Mouse (Mus musculus) Patski (cell line): ENCODE results near the gene Thada. TPM values are rescaled to one million over a fixed set of nuclear protein-coding genes. Genes with fewer than 3 reads are reported as not detected.

Experiments
- ATAC-seq: fragments of 100-300 bp; one replicate; pipeline ENCODE4 v1.8.0; 2021
- CTCF ChIA-PET: fragments of 350-600 bp; sonication (Branson Sonifier 250); formaldehyde crosslinking; loops from one replicate; lab custom pipeline; 2022; ENCODE audit warnings: inconsistent platforms; lab: Charles Lee
- POLR2A ChIA-PET: fragments of 350-600 bp; sonication (Branson Sonifier 250); formaldehyde crosslinking; loops from one replicate; lab custom pipeline; 2022; ENCODE audit warnings: antibody characterized with exemption, inconsistent platforms; lab: Charles Lee
- DNase-seq: peaks from one replicate; pipeline ENCODE4 v3.0.0-alpha.2; 2011; ENCODE audit warnings: low read depth, low spot score
- H3K27me3 ChIP-seq: fragments of 371-371 bp; one replicate; pipeline ENCODE4 v1.5.1; 2021
- CTCF ChIP-seq: fragments of 100-300 bp; IDR thresholded peaks from one replicate; pipeline ENCODE4 v1.5.1; 2021
- in situ Hi-C: fragments of 300-500 bp; cut with MboI; formaldehyde crosslinking; loops from 3 replicates; pipeline ENCODE4 v1.11.1; 2018; ENCODE audit warnings: low pct_unique_long_range_greater_than_20kb, mixed read lengths
- polyA plus RNA-seq: library from polyadenylated mRNA; unstranded; gene quantifications from one replicate; pipeline ENCODE4 v1.2.3, GENCODE M21; 2021

Thada gene
- polyA plus RNA-seq, 1 experiment from 2014 or later, result 16.3 TPM

DNA sequence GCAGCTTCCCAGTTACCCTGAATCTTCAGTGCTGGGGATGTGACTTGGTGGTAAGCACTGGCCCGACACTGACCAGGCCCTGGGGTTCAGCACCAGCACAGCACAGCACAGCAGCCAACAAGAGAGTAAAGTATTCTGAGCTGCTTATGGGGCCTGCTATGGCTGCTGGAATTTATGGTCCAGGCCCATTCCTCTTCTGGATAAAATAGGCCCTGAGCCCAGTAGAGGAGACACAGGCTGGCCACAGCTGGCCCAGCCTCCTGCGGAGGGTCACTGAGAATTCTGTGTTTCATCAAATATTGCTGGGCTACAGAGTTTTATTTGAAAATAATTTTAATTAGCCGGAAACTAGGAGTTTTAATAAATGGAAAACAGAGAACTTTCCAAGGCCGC is 286.0 kb downstream of the Thada start:
- in situ Hi-C loops, result loop anchor here (5.0 kb wide), 1 partner anchor 63 kb away; no protein-coding TSS in a partner anchor
- no peak for TF ChIP-seq CTCF
- H3K27me3 ChIP-seq, result no peaks in the 10 kb centered on the region
- no peak for ATAC-seq
- no peak for DNase-seq
- POLR2A ChIA-PET, result no interaction called here
- CTCF ChIA-PET, result interaction anchor here (2.0 kb wide), 1 partner anchor 66 kb away, joined by 6 read pairs; no protein-coding TSS in a partner anchor

- no peak for DNase-seq
- ChIA-PET CTCF (interaction anchor here (0.9 to 1.2 kb wide), 2 partner anchors 26 to 66 kb away, joined by 3 read pairs; no protein-coding TSS in a partner anchor), POLR2A (interaction anchor here (0.6 kb wide), 1 partner anchor 28 kb away, joined by 3 read pairs; no protein-coding TSS in a partner anchor)
- TF ChIP-seq CTCF, result no peak
- in situ Hi-C loops, result no loop called here
- no peaks in the 10 kb centered on the region for H3K27me3 ChIP-seq
- ATAC-seq, result no peak
Measured at GRCm38 (mm10) chr17:84179026-84179972, 286.7 kb downstream of the Thada start.

DNA sequence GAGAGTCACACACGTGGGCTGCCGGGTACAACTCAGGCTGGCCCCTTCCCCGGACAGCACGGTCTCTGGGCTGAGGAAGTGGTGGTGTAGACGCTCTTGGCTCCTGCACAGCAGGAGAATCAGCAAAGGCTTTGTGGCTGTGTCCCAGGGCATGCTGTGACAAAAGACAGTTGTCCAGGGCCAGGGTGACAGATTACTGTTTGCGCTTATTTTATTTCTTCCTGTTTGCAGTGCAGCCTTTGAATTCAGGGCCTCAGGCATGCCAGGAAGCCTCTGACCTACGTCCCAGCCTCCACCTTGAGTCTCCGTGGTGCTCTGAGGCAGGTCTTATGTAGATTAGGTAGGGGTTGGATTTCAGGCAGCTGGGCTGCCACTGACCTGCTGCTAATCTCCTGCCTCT is 288.5 kb downstream of the Thada start:
- ATAC-seq, result no peak
- POLR2A ChIA-PET, result no interaction called here
- CTCF ChIA-PET, result no interaction called here

GRCm38 (mm10) chr17:84176446-84176845 is 289.6 kb downstream of the Thada start:
- CTCF ChIA-PET, result no interaction called here
- in situ Hi-C loops, result no loop called here
- no peaks in the 10 kb centered on the region for H3K27me3 ChIP-seq
- no peak for TF ChIP-seq CTCF
- DNase-seq (no peak), ATAC-seq (no peak)
- POLR2A ChIA-PET, result no interaction called here

More for the DNA sequence above, 288.5 kb downstream of the Thada start:
- in situ Hi-C loops, result no loop called here
- no peaks in the 10 kb centered on the region for H3K27me3 ChIP-seq
- no peak for TF ChIP-seq CTCF
- no peak for DNase-seq

DNA sequence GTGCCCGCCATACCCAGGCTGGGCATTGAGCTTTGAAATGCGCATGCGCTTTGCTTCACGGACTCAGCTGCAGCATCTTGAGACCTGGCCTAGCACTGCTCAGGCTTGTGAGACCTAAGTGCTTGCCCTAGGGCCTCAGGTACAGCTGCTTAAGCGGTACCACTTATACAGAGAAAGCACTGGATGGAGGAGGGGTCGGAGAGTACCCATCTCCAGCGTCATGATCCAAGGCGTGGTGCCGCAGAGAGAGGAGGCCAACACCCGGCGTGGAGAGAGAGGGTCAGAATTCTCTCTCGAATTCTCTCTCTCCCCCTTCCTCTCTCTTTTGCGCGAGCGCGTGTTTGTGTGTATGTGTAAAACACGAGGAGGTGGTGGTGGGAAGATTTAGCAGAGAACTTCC is 290.8 kb downstream of the Thada start:
- DNase-seq (no peak), ATAC-seq (no peak)
- in situ Hi-C loops, result no loop called here
- ChIA-PET CTCF (interaction anchor here (1.3 kb wide), 1 partner anchor 17 kb away, joined by 3 read pairs; no protein-coding TSS in a partner anchor), POLR2A (no interaction called here)
- no peaks in the 10 kb centered on the region for H3K27me3 ChIP-seq
- no peak for TF ChIP-seq CTCF

GRCm38 (mm10) chr17:84167377-84167776 is 298.6 kb downstream of the Thada start:
- POLR2A ChIA-PET, result interaction anchor here (0.7 kb wide), 1 partner anchor 435 kb away, joined by 3 read pairs; no protein-coding TSS in a partner anchor

DNA sequence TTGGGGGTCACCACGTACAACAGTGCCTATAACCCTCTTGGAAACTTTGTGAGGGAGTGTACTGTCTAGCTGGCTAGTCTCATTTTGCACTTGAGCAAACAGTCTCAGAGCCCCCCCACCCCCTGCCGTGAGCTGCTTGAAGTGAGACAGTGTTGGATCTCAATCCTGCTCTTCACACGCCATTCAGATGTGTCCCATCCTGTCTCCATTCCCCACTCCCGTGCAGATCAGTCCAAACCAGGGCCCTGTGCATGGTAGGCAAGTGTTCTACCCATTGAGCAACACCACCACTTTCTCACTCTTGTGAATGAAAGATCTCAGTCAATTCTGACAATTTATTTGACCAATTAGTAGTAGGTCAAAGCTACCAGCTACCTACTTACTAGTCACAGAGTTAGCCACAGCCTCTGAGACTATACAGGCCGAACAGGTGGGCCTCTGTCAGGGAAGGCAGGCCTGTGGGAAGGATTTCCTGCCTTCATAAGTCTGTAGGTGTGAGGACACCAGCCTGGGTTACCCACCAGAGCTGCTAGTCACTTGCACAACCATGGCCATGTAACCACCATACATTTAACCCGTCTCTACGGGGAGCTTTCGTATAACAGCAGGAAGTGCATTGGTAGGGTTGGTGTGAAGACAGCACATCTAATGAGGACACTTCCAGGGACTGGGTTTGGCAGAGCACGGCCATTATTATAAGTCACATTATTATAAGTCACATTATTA is 299.7 kb downstream of the Thada start:
- ATAC-seq, result no peak
- TF ChIP-seq CTCF, result no peak
- ChIA-PET CTCF (no interaction called here), POLR2A (no interaction called here)
- no peak for DNase-seq
- in situ Hi-C loops, result no loop called here
- no peaks in the 10 kb centered on the region for H3K27me3 ChIP-seq

More at GRCm38 (mm10) chr17:84167377-84167776, 298.6 kb downstream of the Thada start:
- TF ChIP-seq CTCF, result no peak
- in situ Hi-C loops, result no loop called here
- CTCF ChIA-PET, result interaction anchor here (1.0 kb wide), 1 partner anchor 18 kb away, joined by 3 read pairs; no protein-coding TSS in a partner anchor
- ATAC-seq (no peak), DNase-seq (no peak)
- no peaks in the 10 kb centered on the region for H3K27me3 ChIP-seq

- ATAC-seq, result no peak
- no peak for TF ChIP-seq CTCF
- CTCF ChIA-PET, result no interaction called here
- POLR2A ChIA-PET, result no interaction called here
- no peak for DNase-seq
- no peaks in the 10 kb centered on the region for H3K27me3 ChIP-seq
- in situ Hi-C loops, result no loop called here
Measured at GRCm38 (mm10) chr17:84165735-84166134, 300.3 kb downstream of the Thada start.

DNA sequence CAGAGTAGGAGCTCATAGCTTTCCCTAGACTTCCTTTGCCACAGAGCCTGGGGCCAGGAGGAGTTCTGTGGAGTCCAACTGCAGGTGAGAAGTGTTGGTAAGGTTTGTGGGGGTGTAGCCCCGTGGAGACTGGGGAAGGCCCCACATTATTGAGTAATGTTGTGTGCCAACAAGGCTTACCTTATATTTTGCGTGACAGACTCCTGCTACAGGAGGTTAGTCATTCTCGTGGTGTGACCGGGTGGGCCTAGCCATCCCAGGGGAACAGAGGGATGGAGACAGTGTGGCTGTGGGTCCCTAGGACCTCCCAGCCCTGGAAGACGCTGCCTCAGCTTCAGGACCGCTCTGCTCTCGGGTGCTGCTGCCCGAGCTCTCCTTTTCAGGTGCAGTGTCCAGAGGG is 301.9 kb downstream of the Thada start:
- ChIA-PET CTCF (no interaction called here), POLR2A (no interaction called here)
- no peak for TF ChIP-seq CTCF
- ATAC-seq (no peak), DNase-seq (no peak)
- in situ Hi-C loops, result no loop called here
- no peaks in the 10 kb centered on the region for H3K27me3 ChIP-seq

DNA sequence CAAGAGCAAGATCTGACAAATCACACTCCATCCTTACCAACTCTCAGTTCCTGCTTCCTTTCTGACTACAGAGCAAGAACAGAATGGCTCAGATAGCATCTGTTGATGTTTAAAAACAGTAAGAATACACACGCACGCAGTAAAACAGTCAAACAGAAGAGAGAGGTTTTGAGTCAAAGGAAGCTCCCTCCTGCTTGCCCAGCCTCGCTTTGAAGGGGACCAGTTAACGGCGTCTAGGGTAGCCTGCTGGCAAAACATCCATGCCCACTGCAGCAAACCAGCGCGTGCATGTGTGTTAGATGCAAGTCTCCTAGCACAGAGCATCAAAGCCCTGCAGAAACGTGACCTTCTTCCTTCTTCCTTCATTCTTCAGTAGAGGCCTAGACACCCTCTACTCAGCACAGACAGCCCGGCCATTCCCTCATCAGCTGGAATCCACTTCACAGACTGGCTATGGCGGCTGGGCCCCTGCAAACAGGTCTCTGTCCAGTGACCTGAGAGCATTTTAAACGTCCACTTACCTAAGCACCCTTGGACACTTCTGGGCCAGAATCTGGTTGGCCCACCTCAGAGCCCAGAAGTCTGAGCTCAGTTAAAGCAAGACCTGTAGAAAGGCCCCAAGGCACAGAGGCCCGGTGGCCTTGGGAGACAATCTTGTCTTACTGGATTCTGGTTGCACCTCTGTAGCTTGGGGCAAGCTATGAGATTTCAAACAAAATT is 302.8 kb downstream of the Thada start:
- POLR2A ChIA-PET, result interaction anchor here (0.5 to 0.9 kb wide), 2 partner anchors 23 to 53 kb away, joined by 3 read pairs; no protein-coding TSS in a partner anchor
- in situ Hi-C loops, result no loop called here

More for the DNA sequence above, 302.8 kb downstream of the Thada start:
- no peaks in the 10 kb centered on the region for H3K27me3 ChIP-seq
- DNase-seq, result no peak
- no peak for ATAC-seq
- CTCF ChIA-PET, result interaction anchor here (1.4 kb wide), 1 partner anchor 12 kb away, joined by 4 read pairs; no protein-coding TSS in a partner anchor
- TF ChIP-seq CTCF, result no peak
